Mouse (Mus musculus): ENCODE measurements around the gene Hp.
A peak's percentile ranks its signal among the peaks of the same experiment; 100 is the strongest.

Gene Hp

GRCm38 (mm10) chr8:109563881-109564280 is 15.1 kb downstream of the Hp start:
- DNase-seq, result no peak

- DNase-seq, result no peak
Measured at GRCm38 (mm10) chr8:109551663-109552062, 27.3 kb downstream of the Hp start.

GRCm38 (mm10) chr8:109544049-109544448 is 34.9 kb downstream of the Hp start:
- DNase-seq, result no peak

- DNase-seq, result no peak
Measured at GRCm38 (mm10) chr8:109542748-109543519, 36.0 kb downstream of the Hp start.

DNA sequence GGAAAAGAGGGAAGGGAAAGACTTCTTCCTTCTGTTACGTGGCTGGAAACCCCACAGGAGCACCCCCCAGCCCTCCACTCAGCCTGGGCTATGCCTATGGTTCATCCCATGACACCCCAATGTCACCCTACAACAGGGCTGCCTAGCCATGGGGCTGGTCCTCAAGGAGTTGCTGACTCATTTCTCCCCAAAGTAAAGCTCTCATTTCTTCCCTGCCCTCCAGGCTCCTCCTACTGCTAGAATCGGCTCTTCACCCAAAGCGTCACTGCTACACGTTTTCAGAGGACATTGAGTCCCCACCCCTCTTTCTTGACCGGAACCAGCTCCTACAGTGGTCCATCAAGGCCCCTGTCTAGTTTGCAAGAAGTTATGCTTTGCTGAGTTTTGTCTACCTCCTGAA is 36.8 kb downstream of the Hp start:
- no peak for DNase-seq

GRCm38 (mm10) chr8:109536703-109537102 is 42.3 kb downstream of the Hp start:
- DNase-seq, result peak; percentile 51 to 57

- peak; percentile 14 to 24 for DNase-seq
Measured at GRCm38 (mm10) chr8:109535140-109535990, 43.6 kb downstream of the Hp start.
